Mouse (Mus musculus): Measurements from ENCODE around the gene Ciz1.

Gene Ciz1

DNA sequence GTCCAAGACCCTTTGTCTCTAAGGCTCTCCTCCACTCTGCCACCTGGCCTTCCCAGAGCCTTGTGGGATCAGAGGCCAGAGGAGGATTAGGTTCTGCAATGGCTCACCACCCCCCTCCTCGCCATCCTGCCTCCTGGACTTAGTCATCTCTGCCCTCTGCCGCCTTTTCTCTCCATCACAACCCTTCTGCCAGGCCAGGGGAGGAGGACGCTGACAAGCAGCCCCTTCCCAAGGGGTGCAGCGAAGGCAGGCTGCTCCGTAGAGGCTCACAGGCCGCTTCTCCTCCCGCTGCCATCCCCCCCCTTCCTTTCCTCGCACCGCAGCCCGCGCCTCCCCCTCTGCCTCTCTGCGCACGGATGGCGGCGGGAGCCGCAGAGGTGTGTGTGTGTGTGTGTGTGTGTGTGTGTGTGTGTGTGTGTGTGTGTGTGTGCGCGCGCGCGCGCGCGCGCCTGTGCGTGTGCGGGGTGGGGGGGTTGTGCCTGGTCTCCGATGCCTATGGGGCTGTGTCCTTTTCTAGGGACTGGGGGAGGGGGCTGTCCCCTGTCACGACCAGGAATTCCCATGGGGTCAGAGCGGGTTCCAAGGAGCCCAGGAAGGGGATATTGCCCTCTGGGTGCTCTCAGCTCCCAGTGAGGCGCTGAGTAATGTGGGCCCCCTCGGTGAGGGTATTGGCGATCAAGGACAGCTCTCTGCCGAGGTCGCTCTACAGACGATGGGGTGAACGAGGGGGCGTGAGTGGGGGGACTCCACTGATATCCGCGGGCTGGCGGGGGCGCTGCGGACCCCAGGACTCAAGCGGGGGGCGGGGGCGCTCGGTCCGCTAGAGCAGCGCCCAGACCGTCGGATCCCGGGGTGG lies at the start of gene Ciz1:
Gene Ciz1 (plus strand): TSS at position 177 of the 856 bp plus-strand sequence.
- peak in 1 of 2 experiments; percentile 18 for DNase-seq (ENCODE audit: low spot score in 2 of 2)

DNA sequence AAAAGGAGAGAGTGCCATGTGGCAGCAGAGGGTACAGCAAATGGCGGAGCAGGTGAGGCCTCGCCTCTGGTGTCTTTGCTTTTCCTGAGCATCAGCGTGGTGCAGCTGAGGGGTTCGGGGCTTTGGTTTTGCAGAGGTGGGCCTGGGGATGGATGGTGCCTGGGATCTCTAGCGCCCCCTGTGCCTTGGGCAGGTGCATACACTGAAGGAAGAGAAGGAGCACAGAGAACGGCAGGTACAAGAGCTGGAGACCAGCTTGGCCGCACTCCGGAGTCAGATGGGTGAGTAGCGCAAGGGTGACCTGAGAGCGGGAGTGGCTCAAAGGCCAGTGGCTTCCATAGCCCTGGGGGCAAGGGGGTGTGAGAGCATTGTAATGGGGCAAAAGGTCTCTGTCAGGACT lies 49.2 kb upstream of the Ciz1 start:
- DNase-seq (ENCODE audit: low spot score in 2 of 2): no peak

DNA sequence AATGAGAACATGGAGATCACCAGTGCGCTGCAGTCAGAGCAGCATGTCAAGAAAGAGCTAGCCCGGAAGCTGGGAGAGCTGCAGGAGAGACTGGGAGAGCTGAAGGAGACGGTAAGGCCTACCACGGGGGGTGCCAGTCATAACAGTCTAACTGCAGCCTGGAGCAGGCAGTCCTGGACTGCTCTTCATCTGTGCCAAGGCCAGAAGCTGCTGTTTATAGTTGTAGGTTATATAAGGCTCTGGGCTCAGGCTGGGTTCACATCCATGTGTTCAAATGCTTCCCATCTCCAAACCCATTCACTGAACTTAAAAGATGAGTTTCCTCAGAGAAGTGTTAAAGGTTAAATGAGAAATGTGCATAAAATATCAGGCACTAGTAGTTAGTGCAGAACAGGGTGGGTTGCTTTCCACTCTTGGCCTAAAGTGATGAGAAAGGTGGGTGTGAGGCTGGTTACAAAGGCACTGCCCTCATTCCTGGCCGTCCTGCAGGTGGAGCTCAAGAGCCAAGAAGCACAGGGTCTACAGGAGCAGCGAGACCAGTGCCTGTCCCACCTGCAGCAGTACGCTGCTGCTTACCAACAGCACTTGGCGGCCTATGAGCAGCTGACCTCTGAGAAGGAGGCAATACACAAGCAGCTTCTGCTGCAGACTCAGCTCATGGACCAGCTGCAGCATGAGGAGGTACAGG lies 47.8 kb upstream of the Ciz1 start:
- DNase-seq (ENCODE audit: low spot score in 2 of 2): peak in 1 of 2 experiments; percentile 46

- no peak for DNase-seq (ENCODE audit: low spot score in 2 of 2)
Observed at GRCm38 (mm10) chr2:32305668-32306067, 46.5 kb upstream of the Ciz1 start.

- DNase-seq (ENCODE audit: low spot score in 2 of 2): no peak
Observed at GRCm38 (mm10) chr2:32306176-32306575, 46.0 kb upstream of the Ciz1 start.

- no peak for DNase-seq (ENCODE audit: low spot score in 2 of 2)
Observed at GRCm38 (mm10) chr2:32307247-32307798, 44.8 kb upstream of the Ciz1 start.

DNA sequence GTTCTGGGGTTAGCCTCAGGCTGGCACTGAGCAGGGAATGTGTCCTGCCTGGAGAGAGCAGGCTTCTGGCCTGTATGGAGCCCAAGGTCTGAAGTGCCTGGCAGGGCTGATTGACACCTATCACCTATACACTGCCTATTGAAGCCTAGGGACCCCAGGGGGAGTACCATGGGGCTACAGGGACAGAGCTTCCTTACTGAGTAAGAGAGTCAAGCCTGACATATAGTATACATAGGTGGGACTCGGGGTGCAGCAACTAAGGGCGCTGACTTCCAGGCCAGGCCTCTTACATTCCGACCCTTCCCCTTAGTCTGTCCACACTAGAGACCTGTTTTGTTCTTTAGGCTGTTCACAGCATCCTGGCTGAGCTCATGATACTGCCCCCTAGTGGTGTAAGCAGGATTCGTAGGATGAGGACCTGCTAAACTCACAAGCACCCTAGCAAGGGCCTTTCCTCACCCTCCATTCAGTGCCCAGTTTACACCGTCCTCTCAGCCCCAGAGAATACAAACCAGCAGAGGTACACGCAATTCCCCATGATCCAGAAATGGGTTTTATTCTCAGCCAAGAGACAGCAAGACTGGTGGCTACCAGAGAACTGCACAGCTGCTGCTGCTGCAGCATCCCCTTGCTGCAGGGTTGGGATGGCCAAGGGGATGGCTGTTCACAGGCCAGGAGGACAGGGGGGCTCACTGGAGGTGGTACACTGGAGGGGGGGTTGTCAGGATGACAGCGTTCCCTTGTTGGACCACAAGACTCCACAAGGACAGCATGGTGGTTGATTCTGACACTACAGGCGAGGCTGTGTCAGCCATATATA lies 44.0 kb upstream of the Ciz1 start:
- peak; percentile 43 to 58 for DNase-seq (ENCODE audit: low spot score in 2 of 2)

DNA sequence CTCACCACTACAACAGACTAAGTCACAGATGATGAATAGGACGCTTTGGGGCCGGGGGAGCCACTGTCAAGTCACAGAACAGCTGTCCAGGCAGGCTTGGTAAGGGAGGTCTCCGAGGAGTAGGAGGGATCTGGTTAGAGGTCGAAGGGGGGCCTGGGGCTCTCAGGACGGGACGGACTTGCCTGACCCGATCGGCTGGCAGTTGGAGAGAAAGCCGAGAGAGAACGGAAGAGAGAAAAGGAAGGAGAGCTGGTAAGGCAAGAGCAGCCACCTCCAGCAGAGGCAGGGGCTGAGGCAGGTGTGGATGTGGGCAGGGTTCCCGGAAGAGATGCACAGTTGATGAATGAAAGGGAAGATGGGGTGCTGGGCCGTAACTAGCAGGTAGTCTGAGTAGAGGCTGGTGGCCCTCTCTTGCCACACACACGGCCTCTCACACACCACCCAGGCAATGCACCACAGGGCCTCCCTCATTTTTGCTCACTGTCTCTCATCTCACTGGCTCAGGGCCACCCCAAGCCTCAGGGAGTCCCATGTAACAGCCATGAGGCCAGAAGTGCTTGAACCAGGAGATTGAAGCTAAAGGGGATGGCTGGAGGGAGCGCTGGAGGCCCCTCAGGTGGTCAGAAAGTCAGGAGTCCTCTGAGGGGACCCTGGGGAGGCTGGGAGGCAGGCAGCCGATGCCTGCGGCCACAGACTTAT lies 43.1 kb upstream of the Ciz1 start:
- no peak for DNase-seq (ENCODE audit: low spot score in 2 of 2)

DNA sequence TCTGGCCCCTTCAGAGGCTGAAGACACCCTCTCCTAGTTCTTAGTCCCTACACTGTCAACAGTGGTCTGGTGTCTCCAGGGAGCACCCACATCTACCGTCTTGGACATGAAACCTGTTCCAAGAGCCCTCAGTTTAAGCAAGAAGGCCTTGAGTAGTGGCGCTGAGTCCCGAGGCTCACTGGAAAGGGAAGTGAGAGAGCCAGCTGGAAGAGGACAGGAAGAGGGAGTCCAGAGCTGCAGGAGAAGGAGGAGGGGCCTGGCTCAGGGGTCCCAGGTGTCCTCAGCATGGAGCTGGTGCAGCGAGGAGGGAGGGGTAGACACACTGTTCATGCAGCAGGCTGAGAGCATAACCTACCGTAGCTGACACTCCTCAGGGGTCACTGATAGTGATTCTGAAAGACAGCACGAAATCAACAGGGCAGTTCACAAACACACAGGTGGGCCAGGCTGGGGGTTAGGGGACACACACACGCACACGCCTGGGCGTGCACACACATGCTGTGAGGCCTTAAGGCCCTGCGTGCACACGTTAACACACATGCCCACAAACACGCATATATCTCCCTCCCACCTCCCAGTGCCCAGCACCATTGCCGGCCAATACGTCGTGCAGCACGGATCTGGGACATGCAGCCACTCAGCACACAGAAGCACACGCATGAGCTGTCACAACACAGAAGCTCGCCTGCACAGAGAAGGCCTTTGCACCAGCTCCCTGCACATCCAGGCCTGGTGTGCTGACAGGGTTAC lies 41.9 kb upstream of the Ciz1 start:
- DNase-seq (ENCODE audit: low spot score in 2 of 2): no peak

- DNase-seq (ENCODE audit: low spot score in 2 of 2): no peak
Observed at GRCm38 (mm10) chr2:32311443-32312317, 40.4 kb upstream of the Ciz1 start.

DNA sequence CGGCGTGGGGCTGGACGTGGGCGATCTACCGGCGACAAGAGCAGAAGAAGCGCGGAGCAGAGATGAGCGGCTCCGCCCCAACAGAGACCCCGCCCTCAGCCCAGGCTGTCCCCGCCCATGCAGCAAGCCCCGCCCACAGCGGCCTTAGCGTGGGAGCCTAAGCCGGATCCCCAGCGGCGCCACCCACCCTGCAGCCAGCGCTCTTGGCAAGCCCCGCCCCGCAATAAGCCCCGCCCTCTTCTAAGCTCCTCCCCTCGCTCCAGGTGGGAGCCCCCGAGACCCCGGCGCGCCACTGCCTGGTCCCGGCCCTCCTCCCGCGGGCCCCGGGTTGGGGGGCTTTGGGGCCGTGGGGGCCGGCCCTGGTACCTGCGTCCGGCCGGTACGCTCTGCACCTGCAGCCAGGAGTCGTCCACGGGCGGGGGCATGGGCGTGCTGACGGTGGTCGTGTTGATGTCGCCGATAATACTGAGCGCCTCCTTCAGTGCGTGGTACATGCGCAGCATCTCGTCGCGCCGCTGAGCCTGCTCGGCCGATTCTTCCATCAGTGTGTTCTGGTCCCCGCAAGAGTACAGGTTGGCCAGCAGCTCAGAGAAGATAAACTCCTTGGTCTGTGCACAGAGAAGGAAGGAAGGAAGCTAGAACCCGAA lies 39.7 kb upstream of the Ciz1 start:
- peak; percentile 72 to 82 for DNase-seq (ENCODE audit: low spot score in 2 of 2)

- DNase-seq (ENCODE audit: low spot score in 2 of 2): no peak
Observed at GRCm38 (mm10) chr2:32314831-32315230, 37.3 kb upstream of the Ciz1 start.

GRCm38 (mm10) chr2:32315751-32316150 lies 36.4 kb upstream of the Ciz1 start:
- no peak for DNase-seq (ENCODE audit: low spot score in 2 of 2)

GRCm38 (mm10) chr2:32316887-32317656 lies 35.1 kb upstream of the Ciz1 start:
- DNase-seq (ENCODE audit: low spot score in 2 of 2): no peak

DNA sequence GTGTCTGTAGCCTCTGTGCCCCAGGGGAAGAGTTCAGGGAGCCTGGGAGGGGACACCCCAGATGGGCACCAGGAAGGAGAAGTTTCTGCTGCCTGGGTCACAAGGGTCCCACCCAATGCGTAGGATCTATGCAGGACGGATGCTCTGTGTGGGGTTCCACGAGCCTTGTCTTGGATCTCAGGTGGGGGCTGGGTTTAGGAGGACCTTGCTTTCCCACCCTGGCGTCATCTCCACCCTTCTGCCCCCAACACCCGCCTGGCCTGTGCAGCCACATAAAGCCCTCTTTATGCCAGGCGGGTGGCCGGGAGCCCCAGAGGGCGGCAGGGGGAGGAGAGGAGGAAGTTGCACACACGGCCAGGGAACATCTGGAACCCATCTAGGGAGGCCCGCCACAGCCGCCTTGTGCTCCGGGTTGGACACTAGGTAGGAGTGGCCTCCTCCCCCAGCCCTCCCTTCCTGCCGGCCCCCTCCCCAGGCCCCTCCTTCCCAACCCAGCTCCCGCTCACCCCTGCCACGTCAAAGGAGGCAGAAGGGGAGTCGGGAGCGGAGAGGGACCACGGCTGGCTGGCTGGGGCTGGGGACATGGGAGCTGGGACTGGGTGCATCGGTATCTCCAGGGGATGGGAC lies 34.2 kb upstream of the Ciz1 start:
- DNase-seq (ENCODE audit: low spot score in 2 of 2): no peak

DNA sequence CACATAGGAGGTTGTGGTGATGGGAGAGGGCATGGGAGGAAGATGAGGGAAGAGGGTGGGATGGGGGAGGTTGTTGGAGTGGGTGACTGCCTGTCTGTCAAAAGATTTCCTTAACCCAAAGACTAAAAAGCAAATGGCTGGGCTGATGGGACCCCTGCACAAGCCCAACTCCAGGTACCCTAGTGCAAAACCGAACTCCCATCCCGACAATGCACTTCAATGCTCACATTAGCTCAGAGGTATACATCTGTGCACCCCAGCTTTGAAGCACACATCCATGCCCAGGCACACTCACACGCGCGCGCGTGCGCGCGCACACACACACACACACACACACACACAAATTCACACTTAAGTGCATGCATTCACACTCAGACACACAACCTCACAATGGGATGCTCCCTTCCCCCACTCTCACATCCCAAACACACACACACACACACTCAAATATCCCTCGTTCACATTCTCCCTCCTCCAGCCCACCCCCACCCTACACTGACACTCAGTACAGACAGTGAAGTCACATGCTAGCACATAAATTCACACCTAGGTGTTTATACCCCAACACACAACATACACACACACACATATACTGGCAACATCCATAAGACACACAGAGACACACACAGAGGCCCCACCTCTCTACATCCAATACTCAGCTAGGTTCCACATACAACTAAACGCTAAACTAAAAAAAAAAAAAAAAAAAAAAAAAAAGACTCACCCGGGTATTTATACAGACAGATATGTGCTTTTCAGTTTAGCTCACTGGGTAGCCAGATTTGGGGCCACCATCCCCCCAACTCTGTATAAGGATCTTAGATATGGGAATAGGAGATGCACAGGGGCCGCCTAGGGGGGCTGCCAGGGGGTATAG lies 33.2 kb upstream of the Ciz1 start:
- no peak for DNase-seq (ENCODE audit: low spot score in 2 of 2)

Measured in natural killer cell, adult 2 months (primary cell).